Mouse (Mus musculus): Measurements from ENCODE around the gene Tex19.2. TPM values are rescaled to one million over a fixed set of nuclear protein-coding genes. Genes with fewer than 3 reads are reported as not detected.
"Not testable (repeated sequence)": the region's sequence is repeated elsewhere in the genome, so short reads cannot be mapped to it uniquely, and the experiment has no call there.

Gene Tex19.2
- polyA plus RNA-seq, 1 experiment from 2014 or later = not detected

DNA sequence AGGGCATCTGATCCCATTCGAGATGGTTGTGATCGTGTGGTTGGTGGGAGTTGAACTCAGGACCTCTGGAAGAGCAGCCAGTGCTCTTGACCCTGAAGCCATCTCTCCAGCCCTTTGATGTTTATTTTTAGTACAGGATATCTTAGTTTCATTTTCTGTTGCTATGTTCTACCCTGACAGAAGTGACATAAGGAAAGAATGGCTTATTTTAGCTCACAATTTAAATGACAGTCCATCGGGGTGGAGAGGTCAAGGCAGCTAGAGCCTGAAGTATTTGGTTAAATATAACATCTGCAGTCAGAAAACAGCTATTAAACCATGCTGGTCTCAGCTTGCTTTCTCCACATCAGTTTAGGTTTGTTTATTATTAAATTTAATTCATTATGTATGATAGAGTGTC is 2.7 kb upstream of the Tex19.2 start:
- WGBS = 32% methylated on average over 3 of the region's 3 CpGs
- no peaks in the 10 kb centered on the region for H3K9me3 ChIP-seq (replicated peaks; ENCODE audit: control insufficient read depth, low read length)
- H3K4me1 ChIP-seq (ENCODE audit: control insufficient read depth, insufficient read depth, low read length) = peaks cover 21% of the 10 kb centered on the region
- ATAC-seq (replicated peaks; ENCODE audit: extremely low read depth, insufficient read depth, low FRiP score) = 0 out of 2 replicates have a peak, but pooled peaks have one; percentile 18
- no peak overlapping the region for H3K4me3 ChIP-seq (ENCODE audit: low read length)
- H3K27ac ChIP-seq (ENCODE audit: low read length) = peak overlapping the region; percentile 68; the same call in 1 of the 2 replicates
- no peak overlapping the region for H3K9ac ChIP-seq (ENCODE audit: low read length)
- H3K27me3 ChIP-seq (ENCODE audit: control insufficient read depth, insufficient read depth, low read length) = no peaks in the 10 kb centered on the region
- no peaks in the 10 kb centered on the region for H3K36me3 ChIP-seq (ENCODE audit: control insufficient read depth, insufficient read depth)
- no peak overlapping the region for H3K4me2 ChIP-seq (ENCODE audit: low read depth, low read length)

DNA sequence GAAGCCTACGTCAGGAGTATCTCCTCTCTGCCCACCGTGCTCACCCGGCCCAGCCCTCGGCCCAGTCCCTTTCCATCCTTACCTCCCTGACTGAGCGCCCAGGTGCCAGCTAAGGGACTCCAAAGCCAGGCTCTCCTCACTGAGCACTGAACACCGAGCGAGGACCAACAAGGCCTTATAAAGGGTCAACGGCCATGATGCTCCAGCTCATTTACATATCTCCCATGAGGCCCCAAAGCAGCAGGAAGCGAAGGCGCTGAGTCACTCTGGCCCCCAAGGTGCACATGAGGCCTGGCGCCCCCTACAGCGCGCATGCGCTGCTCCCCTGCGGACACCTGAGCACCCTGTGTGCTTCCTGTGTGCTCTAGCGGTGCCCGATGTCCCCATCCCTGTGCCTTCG is 371 bp downstream of the Tex19.2 start:
- Histone ChIP-seq H3K4me2 (ENCODE audit: low read depth, low read length) (no peak overlapping the region), H3K36me3 (ENCODE audit: control insufficient read depth, insufficient read depth) (no peaks in the 10 kb centered on the region), H3K4me1 (ENCODE audit: control insufficient read depth, insufficient read depth, low read length) (peaks cover 17% of the 10 kb centered on the region), H3K27me3 (ENCODE audit: control insufficient read depth, insufficient read depth, low read length) (no peaks in the 10 kb centered on the region), H3K9ac (ENCODE audit: low read length) (no peak overlapping the region), H3K9me3 (replicated peaks; ENCODE audit: control insufficient read depth, low read length) (no peaks in the 10 kb centered on the region), H3K27ac (ENCODE audit: low read length) (no peak overlapping the region), H3K4me3 (ENCODE audit: low read length) (no peak overlapping the region)
- 90% methylated on average over 18 of the region's 18 CpGs for WGBS
- ATAC-seq (replicated peaks; ENCODE audit: extremely low read depth, insufficient read depth, low FRiP score) = no peak

DNA sequence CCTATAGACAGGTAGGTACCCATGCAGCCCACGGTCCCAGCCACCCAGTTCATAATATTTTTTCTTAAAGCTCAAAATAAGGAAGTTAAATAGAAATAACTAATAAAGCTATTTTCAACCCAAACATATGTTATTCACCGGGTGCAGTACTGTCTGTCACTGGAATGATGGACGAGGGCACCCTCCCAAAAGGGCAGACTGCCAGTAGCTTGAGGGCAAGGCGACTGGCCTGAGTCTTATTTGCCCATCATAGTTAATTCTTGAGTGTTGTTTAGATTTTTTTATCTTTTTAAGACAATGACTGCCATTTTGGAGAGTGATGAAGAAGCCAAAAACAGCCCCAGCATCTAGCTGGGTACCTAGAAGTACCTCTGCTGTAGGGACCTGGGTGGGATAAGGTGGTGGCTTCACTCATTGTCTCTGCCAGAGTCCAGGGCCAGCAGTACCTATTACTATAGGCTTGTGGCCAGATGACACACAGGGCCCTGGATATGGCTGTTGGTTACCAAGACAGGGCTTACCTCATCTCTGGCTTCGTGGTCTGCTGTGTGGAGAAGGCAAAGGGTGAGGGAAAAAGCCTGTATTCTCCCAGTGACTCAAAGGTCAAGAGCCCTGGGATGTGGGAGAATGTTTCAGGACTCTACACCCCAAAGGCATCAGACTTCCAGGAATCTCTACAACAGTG is 6.2 kb downstream of the Tex19.2 start:
- H3K9ac ChIP-seq (ENCODE audit: low read length) = no peak overlapping the region
- no peaks in the 10 kb centered on the region for H3K27me3 ChIP-seq (ENCODE audit: control insufficient read depth, insufficient read depth, low read length)
- 81% methylated on average over 5 of the region's 5 CpGs for WGBS
- no peak for ATAC-seq (replicated peaks; ENCODE audit: extremely low read depth, insufficient read depth, low FRiP score)
- H3K9me3 ChIP-seq (replicated peaks; ENCODE audit: control insufficient read depth, low read length) = no peaks in the 10 kb centered on the region
- no peak overlapping the region for H3K27ac ChIP-seq (ENCODE audit: low read length)
- H3K4me1 ChIP-seq (ENCODE audit: control insufficient read depth, insufficient read depth, low read length) = peaks cover 28% of the 10 kb centered on the region
- H3K4me3 ChIP-seq (ENCODE audit: low read length) = no peak overlapping the region
- H3K36me3 ChIP-seq (ENCODE audit: control insufficient read depth, insufficient read depth) = no peaks in the 10 kb centered on the region
- H3K4me2 ChIP-seq (ENCODE audit: low read depth, low read length) = no peak overlapping the region

DNA sequence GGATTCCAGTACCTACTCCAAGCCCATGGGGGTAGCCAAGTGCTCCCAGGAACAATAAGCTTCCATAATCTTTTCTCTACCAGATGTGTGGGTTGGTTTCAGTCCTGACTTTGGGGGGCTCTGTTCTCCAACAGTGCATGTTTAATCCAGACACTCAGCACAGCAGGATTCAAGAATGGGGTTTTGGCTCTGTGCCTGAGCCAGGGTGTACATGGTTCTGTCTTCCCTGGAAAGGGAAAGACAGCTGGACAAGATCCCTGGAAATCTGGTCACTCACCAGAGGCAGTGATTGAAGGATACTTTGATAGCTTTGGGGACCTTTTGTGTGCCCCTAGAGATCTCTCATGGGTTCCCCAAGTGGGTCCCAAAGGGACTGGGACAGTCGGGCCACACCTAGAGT is 6.9 kb downstream of the Tex19.2 start:
- Histone ChIP-seq H3K4me2 (ENCODE audit: low read depth, low read length) (no peak overlapping the region), H3K36me3 (ENCODE audit: control insufficient read depth, insufficient read depth) (no peaks in the 10 kb centered on the region), H3K9ac (ENCODE audit: low read length) (no peak overlapping the region), H3K4me1 (ENCODE audit: control insufficient read depth, insufficient read depth, low read length) (peaks cover 28% of the 10 kb centered on the region), H3K27ac (ENCODE audit: low read length) (no peak overlapping the region), H3K27me3 (ENCODE audit: control insufficient read depth, insufficient read depth, low read length) (no peaks in the 10 kb centered on the region), H3K9me3 (replicated peaks; ENCODE audit: control insufficient read depth, low read length) (no peaks in the 10 kb centered on the region), H3K4me3 (ENCODE audit: low read length) (no peak overlapping the region)
- no peak for ATAC-seq (replicated peaks; ENCODE audit: extremely low read depth, insufficient read depth, low FRiP score)
- whole genome bisulfite sequencing = 70% methylated on average over 1 of the region's 1 CpGs

DNA sequence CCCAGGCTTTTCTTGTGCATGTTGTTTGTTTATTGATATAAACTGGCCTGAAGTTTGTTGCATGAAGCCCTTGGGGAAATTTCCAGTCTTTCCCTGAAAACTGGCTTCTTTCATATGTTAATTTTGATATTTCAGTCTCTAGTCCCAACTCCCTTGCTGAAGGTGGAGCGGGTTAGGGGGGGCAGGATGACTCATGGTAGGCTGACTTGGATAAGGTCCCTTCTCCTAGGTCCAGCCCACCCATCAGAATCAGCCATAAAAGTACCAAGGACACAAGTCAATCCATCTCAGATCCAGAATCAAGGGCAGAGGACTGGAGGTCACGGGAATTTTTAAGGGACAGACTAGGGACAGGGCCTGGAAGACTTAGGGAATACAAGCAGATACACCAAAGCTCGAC is 7.4 kb downstream of the Tex19.2 start:
- Histone ChIP-seq H3K27me3 (ENCODE audit: control insufficient read depth, insufficient read depth, low read length) (no peaks in the 10 kb centered on the region), H3K4me2 (ENCODE audit: low read depth, low read length) (no peak overlapping the region), H3K4me3 (ENCODE audit: low read length) (no peak overlapping the region), H3K36me3 (ENCODE audit: control insufficient read depth, insufficient read depth) (no peaks in the 10 kb centered on the region), H3K4me1 (ENCODE audit: control insufficient read depth, insufficient read depth, low read length) (peaks cover 28% of the 10 kb centered on the region), H3K9ac (ENCODE audit: low read length) (no peak overlapping the region), H3K9me3 (replicated peaks; ENCODE audit: control insufficient read depth, low read length) (no peaks in the 10 kb centered on the region), H3K27ac (ENCODE audit: low read length) (no peak overlapping the region)
- 67% methylated on average over 3 of the region's 3 CpGs for WGBS
- ATAC-seq (replicated peaks; ENCODE audit: extremely low read depth, insufficient read depth, low FRiP score) = no peak

DNA sequence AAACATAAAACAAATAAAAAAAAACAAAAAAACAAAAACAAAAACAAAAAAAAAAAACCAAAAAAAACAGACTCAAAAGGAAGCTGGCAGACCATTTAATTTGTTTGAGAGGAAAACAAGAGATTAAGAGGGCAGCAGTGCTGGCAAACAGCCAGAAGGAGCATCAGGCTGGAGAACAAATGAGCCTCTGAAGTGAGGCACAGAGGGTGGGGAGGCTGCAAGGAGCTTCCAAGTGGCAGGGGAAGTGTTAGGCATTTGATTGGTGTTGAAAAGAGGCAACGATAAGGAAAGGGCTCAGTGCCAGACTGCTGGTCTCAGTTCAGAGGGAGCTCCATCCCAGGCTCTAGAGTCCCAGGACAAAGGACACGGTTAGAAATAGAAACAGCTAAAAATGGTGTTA is 8.5 kb downstream of the Tex19.2 start:
- Histone ChIP-seq H3K9me3 (replicated peaks; ENCODE audit: control insufficient read depth, low read length) (no peaks in the 10 kb centered on the region), H3K4me1 (ENCODE audit: control insufficient read depth, insufficient read depth, low read length) (peaks cover 28% of the 10 kb centered on the region), H3K27me3 (ENCODE audit: control insufficient read depth, insufficient read depth, low read length) (no peaks in the 10 kb centered on the region), H3K4me2 (ENCODE audit: low read depth, low read length) (no peak overlapping the region), H3K36me3 (ENCODE audit: control insufficient read depth, insufficient read depth) (no peaks in the 10 kb centered on the region), H3K27ac (ENCODE audit: low read length) (no peak overlapping the region), H3K4me3 (ENCODE audit: low read length) (no peak overlapping the region), H3K9ac (ENCODE audit: low read length) (no peak overlapping the region)
- ATAC-seq (replicated peaks; ENCODE audit: extremely low read depth, insufficient read depth, low FRiP score) = peak; percentile 91
- WGBS = 2% methylated on average over 2 of the region's 2 CpGs

DNA sequence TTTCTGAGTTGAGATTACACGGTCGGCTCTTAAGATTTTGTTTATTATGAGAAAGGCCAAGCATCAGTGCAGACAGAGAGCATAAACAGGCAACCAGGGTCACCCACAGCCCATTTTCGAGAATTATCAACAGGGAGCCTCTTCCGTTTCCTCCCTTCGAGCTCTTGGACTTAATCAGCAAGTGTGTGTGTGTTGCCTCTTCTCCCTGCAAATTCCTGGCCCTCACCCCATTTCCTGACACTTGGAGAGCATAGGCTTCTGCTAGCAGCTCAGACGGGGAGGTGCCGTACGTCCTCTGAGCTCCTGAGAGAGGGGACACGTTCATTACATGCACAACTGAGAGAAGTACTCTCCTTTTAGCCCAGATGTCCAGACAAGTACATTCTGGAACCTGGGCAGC is 10.4 kb downstream of the Tex19.2 start:
- H3K9me3 ChIP-seq (replicated peaks; ENCODE audit: control insufficient read depth, low read length) = no peaks in the 10 kb centered on the region
- H3K4me2 ChIP-seq (ENCODE audit: low read depth, low read length) = no peak overlapping the region
- peaks cover 28% of the 10 kb centered on the region for H3K4me1 ChIP-seq (ENCODE audit: control insufficient read depth, insufficient read depth, low read length)
- no peak overlapping the region for H3K4me3 ChIP-seq (ENCODE audit: low read length)
- H3K27me3 ChIP-seq (ENCODE audit: control insufficient read depth, insufficient read depth, low read length) = no peaks in the 10 kb centered on the region
- no peak overlapping the region for H3K9ac ChIP-seq (ENCODE audit: low read length)
- 19% methylated on average over 9 of the region's 9 CpGs for WGBS
- H3K27ac ChIP-seq (ENCODE audit: low read length) = peak overlapping the region; percentile 34; the same call in 1 of the 2 replicates
- H3K36me3 ChIP-seq (ENCODE audit: control insufficient read depth, insufficient read depth) = no peaks in the 10 kb centered on the region
- ATAC-seq (replicated peaks; ENCODE audit: extremely low read depth, insufficient read depth, low FRiP score) = 0 out of 2 replicates have a peak, but pooled peaks have one; percentile 35

DNA sequence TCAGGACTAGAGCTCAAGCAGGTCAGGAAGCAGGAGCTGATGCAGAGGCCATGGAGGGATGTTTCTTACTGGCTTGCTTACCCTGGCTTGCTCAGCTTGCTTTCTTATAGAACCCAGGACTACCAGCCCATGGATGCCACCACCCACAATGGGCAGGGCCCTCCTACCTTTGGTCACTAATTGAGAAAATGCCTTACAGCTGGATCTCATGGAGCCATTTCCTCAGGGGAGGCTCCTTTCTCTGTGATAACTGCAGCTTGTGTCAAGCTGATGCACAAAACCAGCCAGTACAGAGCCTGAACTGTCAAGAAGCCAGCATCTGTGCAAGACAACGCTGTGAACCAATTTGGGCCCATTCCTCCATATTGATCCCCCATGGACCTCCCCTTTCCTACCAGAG is 11.2 kb downstream of the Tex19.2 start:
- not testable (repeated sequence) for H3K9ac ChIP-seq (ENCODE audit: low read length); H3K27ac ChIP-seq (ENCODE audit: low read length); ATAC-seq (replicated peaks; ENCODE audit: extremely low read depth, insufficient read depth, low FRiP score); H3K9me3 ChIP-seq (replicated peaks; ENCODE audit: control insufficient read depth, low read length); H3K4me2 ChIP-seq (ENCODE audit: low read depth, low read length); H3K27me3 ChIP-seq (ENCODE audit: control insufficient read depth, insufficient read depth, low read length); H3K36me3 ChIP-seq (ENCODE audit: control insufficient read depth, insufficient read depth); H3K4me3 ChIP-seq (ENCODE audit: low read length)
- peaks cover 28% of the 10 kb centered on the region for H3K4me1 ChIP-seq (ENCODE audit: control insufficient read depth, insufficient read depth, low read length)
- 73% methylated on average over 1 of the region's 1 CpGs for WGBS

DNA sequence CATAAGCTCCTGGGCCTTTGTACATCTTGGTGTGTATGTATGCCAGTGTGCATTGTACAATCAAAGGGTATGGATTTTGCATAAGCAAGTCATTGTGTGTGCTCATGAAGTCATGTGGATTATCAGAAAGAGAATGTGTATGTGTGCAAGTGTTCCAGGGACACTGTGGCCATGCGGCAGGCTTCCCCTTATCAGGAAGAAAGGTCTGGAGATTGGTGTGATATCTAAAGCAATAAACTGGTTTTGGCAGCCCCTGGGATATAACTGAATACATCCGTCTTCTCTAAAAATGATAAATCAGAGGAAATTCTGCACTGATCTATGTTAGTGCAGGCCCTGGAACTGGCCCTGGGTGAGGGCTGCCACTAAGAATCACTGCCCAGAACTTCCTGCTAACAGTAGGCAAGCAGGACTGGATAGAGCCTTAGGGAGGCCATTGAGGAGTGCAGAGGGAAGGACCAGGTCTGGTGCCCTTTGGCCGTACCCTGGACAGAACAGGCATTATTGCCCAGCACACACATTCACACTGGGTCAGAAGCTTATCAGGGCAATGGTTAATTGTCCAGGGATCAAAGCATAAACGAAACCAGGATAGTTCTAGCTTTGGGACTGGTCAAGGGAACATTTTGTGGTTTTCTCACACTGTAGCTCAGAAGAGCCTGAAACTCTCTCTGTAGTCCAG is 17.2 kb downstream of the Tex19.2 start:
- Histone ChIP-seq H3K4me2 (ENCODE audit: low read depth, low read length) (no peak overlapping the region), H3K36me3 (ENCODE audit: control insufficient read depth, insufficient read depth) (no peaks in the 10 kb centered on the region), H3K27ac (ENCODE audit: low read length) (no peak overlapping the region), H3K27me3 (ENCODE audit: control insufficient read depth, insufficient read depth, low read length) (no peaks in the 10 kb centered on the region), H3K9ac (ENCODE audit: low read length) (no peak overlapping the region), H3K9me3 (replicated peaks; ENCODE audit: control insufficient read depth, low read length) (no peaks in the 10 kb centered on the region), H3K4me3 (ENCODE audit: low read length) (no peak overlapping the region), H3K4me1 (ENCODE audit: control insufficient read depth, insufficient read depth, low read length) (peaks cover 6% of the 10 kb centered on the region; the same call in 1 of the 2 replicates)
- WGBS = 73% methylated on average over 4 of the region's 4 CpGs
- ATAC-seq (replicated peaks; ENCODE audit: extremely low read depth, insufficient read depth, low FRiP score) = no peak
